Mouse (Mus musculus) naive thymus-derived CD4-positive, alpha-beta T cell, adult 5 months (primary cell): ENCODE data around the gene Eps8l1. TPM values are rescaled to one million over a fixed set of nuclear protein-coding genes. Genes with fewer than 3 reads are reported as not detected.

Experiments used
- polyA plus RNA-seq: library from polyadenylated mRNA; unstranded; fragments of 100-300 nt; shearing (Covaris generic); gene quantifications from one replicate; pipeline ENCODE4 v1.2.1, GENCODE M21; 2017

The Eps8l1 gene
- 11.5 TPM for polyA plus RNA-seq

DNA sequence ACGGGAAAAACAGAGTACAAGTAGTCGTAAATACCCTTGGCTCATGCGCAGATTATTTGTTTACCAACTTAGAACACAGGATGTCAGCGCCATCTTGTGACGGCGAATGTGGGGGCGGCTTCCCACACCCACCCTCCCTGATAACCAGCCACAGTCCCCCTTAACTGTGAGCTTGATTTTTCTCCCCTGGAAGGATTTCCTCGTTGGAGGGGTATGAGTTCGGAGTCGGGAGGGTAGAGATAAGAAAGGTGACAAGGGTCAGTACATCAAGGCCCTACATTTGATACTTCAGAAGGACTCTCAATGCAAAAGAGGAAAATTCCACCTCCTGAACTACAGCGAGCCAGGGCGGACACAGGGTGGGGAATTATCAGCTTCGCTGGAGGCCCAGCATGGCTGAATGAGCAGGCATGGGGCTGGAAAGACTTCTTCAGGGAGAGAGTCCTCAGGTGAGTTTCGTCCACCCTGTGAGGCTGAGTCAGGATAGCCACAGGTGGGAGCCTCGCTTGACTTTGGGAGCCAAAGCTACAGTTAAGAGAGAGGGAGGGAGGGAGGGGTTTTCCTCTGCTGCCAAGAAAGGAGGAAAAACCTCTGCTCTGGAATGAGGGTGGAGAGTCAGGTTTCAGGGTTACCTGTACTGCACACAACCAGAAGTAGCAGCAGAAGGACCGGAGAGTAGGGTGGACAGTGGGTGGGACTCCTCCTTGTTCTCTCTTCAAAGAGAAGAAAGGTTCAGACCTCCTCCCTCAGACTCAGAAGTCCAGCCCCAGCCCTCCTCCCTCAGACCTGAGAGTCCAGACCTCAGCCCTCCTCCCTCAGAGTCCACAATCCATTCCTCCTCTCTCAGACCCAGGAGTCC is at the start of gene Eps8l1:
Eps8l1 (plus strand) TSS at position 99 of the 859 bp plus-strand sequence.

DNA sequence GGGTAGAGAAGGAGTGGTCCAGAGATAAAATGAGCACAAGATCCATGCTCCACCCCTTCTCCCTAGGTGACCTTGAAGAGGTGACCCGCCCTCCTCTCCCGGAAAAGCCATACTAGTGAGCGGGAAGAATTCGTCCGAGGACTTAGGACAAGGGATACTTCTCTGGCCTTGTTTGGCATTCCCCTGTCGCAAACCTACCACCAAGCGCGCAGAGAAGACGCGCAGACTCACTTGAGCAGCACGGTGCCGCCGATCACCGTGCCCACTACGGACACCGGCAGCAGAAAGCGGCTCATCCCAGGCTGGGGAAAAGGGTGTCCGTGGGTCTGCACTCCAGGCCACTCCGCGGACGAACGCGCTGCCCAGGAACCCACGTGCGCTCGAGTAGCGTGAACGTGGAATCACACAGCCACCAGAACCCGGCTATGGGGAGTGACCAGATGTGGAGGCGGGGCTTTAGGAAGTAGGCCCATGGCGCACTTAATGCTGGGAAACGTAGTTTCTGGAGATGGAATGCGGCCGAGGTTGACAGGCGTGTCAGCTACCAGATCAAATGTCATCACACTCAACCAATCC is 15.2 kb upstream of the Eps8l1 start, which contains the start of gene Rdh13:
Rdh13 (minus strand) TSS at position 434 of the 576 bp plus-strand sequence.

DNA sequence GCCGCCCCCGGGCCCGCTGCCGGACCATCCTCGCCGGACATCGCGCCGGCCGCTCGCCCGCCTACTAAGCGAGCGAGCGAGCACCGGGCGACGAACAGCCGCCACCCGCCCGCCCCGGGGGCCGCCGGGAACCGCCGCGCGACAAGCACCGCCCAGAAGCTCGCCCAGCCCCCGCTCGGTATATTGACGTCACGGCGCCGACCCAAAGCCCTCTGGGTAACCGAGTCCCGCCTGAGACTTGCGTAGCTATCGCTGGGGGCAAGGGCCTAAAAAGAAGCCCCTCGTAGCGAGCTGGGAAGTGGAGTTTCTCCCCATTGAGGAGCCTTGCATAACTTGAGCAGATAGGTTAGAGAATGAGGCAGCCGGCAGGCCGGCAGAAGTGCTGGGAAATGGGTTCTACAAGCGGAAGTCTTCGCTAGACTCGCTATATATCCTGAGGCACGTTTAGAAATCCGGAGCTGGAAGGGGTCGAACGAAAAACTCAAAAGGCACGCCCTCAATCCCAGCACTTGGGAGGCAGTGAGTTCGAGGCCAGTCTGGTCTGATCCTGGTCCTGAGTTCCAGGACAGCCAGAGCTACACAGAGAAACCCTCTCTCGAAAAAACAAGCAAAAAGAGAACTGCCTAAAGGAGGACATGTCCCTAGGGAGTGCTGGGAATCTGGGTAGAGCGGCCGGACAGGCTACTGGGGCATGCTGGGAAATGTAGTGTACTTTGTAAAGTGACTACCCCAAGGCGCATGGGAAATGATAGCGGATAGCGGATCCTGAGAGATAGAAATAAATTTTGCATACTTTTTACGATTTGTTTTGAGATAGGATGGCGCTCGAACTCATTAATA is 41.3 kb downstream of the Eps8l1 start, which contains the start of gene Ppp1r12c:
Ppp1r12c (minus strand) TSS at position 123 of the 840 bp plus-strand sequence.

DNA sequence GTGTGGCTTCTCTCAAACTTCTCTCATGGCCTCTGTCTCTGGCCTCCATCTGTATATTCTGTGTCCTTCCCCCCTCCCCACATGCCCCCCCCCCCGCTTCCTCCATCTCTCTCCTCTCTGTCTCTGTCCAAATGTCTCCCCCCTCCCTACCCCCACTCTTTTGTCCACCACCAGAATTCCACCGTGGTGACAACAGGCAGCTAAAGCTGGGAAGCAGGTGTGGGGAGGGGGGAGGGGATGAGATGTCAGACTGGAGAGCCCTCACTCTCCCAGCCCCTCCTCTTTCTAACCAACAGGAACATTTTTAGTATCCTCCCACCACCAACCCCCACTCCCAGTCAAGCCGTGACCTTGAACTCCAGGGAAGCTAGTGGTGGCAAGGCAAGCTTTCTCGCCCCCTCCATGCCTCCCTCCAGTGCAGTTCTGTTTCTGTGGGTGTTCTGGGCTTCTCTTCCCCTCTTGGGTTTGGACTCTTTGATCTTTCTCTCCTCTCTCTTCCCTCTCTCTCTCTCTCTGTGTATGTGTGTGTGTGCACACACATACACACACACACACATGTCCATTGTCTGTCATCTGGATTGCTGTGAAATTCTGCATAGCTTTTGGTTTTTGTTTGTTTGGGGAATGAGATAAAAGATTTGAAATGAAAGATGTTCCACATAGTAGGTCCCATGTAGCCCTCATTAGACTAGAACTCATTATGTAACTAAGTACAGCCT is 56.0 kb downstream of the Eps8l1 start, which contains the start of gene Tnnt1:
Tnnt1 (minus strand) TSS at position 51 of the 719 bp plus-strand sequence.

DNA sequence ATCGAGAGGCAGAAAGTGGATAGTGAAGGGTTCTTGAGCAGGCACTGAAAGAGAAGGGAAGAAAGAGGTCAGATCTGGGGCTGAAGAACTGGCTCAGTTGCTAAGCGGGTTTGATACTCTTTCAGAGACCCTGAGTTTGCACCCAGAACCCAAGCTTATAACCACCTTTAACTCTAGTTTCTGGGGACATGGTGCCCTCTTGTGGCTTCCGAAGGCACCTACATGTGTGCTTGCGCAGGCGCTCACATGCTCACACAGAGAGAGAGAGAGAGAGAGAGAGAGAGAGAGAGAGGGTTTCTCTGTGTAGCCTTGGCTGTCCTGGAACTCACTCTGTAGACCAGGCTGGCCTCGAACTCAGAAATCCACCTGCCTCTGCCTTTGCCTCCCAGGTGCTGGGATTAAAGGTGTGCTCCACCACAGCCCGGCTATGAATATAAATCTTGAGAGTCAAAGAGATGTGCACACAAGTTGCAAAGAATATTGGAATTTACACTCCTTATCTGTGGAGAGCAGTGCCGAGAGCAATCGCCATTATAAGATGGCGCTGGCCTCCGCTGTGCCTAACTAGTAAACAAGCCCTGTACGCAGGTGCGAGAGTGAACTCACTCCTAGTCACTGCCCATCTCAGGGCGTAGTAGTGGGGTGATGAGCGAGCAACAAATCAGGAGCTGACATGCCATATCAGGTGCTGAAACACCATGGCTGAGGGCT is 63.9 kb downstream of the Eps8l1 start, which contains the start of gene Tnni3:
Tnni3 (minus strand) TSS at position 18 of the 711 bp plus-strand sequence.

Other genes with a start within 250 kb of the Eps8l1 start
- gene Lilra5, start 222.9 kb upstream of the Eps8l1 start, polyA plus RNA-seq: not detected
- not detected for gene Ncr1, start 123.0 kb upstream of the Eps8l1 start, polyA plus RNA-seq
- not detected for gene Gp6, start 62.9 kb upstream of the Eps8l1 start, polyA plus RNA-seq
- gene Rdh13, start 15.0 kb upstream of the Eps8l1 start, polyA plus RNA-seq: 5.1 TPM
- 302 TPM for gene Ppp1r12c, start 41.0 kb downstream of the Eps8l1 start, polyA plus RNA-seq
- 6.2 TPM for gene Tnnt1, start 55.7 kb downstream of the Eps8l1 start, polyA plus RNA-seq
- gene Tnni3, start 63.6 kb downstream of the Eps8l1 start, polyA plus RNA-seq: not detected
- gene Dnaaf3, start 71.8 kb downstream of the Eps8l1 start, polyA plus RNA-seq: 0.17 TPM
- not detected for gene Syt5, start 86.9 kb downstream of the Eps8l1 start, polyA plus RNA-seq
- gene Ptprh, start 143.4 kb downstream of the Eps8l1 start, polyA plus RNA-seq: not detected
- 16.4 TPM for gene Tmem86b, start 170.7 kb downstream of the Eps8l1 start, polyA plus RNA-seq
- 282 TPM for gene Ppp6r1, start 198.3 kb downstream of the Eps8l1 start, polyA plus RNA-seq
- gene Hspbp1, start 224.4 kb downstream of the Eps8l1 start, polyA plus RNA-seq: 76.5 TPM
- not detected for gene Brsk1, start 229.9 kb downstream of the Eps8l1 start, polyA plus RNA-seq